Mouse (Mus musculus) gastrocnemius, postnatal 36 days (tissue): ENCODE results near the gene Teddm1b. TPM values are rescaled to one million over a fixed set of nuclear protein-coding genes. Genes with fewer than 3 reads are reported as not detected.
"Not testable (repeated sequence)": the region's sequence is repeated elsewhere in the genome, so short reads cannot be mapped to it uniquely, and the experiment has no call there.

Experiments used
- DNase-seq, 2 experiments: peaks; one replicate each; pipeline ENCODE4 v3.0.0; 2022
- intact Hi-C: fragments of 180-260 bp; cut with DNase I; formaldehyde crosslinking; loops from one replicate; pipeline ENCODE4 v1.15.1; 2025
- long read RNA-seq, 2 experiments: library from polyadenylated mRNA; stranded (forward); transcript quantifications; one replicate each; pipeline ENCODE4 v2.0.0; 2021
- total RNA-seq, 2 experiments: library from RNA; stranded (reverse); gene quantifications; 2 replicates each; pipeline ENCODE4 v1.2.3; 2021

Gene Teddm1b
- not detected for total RNA-seq
- long read RNA-seq, experiment 1, result 0 reads
- long read RNA-seq, experiment 2, result 0 reads

GRCm38 (mm10) chr1:153874045-153874444 is at the start of gene Teddm1b:
TSS of gene Teddm1b (plus strand) at chr1:153874345.
- no peak for DNase-seq
- intact Hi-C loops, result no loop called here

GRCm38 (mm10) chr1:153830746-153831145 is 43.4 kb upstream of the Teddm1b start:
- intact Hi-C loops, result no loop called here
- no peak for DNase-seq

- no peak for DNase-seq
- intact Hi-C loops, result no loop called here
Measured at GRCm38 (mm10) chr1:153836036-153836435, 38.1 kb upstream of the Teddm1b start.

- intact Hi-C loops, result no loop called here
- DNase-seq, result no peak
Measured at GRCm38 (mm10) chr1:153842121-153842740, 31.9 kb upstream of the Teddm1b start.

- DNase-seq, result no peak
- intact Hi-C loops, result no loop called here
Measured at GRCm38 (mm10) chr1:153844042-153844441, 30.1 kb upstream of the Teddm1b start, which contains the start of gene Rgsl1. TSS of gene Rgsl1 (minus strand) at chr1:153844142.

GRCm38 (mm10) chr1:153846420-153846819 is 27.7 kb upstream of the Teddm1b start:
- intact Hi-C loops, result no loop called here
- DNase-seq, result no peak

- no peak for DNase-seq
- intact Hi-C loops, result no loop called here
Measured at GRCm38 (mm10) chr1:153846867-153847266, 27.3 kb upstream of the Teddm1b start.

- intact Hi-C loops, DNase-seq: not testable (repeated sequence)
Measured at GRCm38 (mm10) chr1:153852696-153853095, 21.4 kb upstream of the Teddm1b start.

GRCm38 (mm10) chr1:153855946-153856345 is 18.2 kb upstream of the Teddm1b start:
- intact Hi-C loops, result no loop called here
- DNase-seq, result no peak

- DNase-seq, intact Hi-C loops: not testable (repeated sequence)
Measured at GRCm38 (mm10) chr1:153880391-153880790, 6.2 kb downstream of the Teddm1b start.

- intact Hi-C loops, result no loop called here
- DNase-seq, result no peak
Measured at GRCm38 (mm10) chr1:153886024-153886633, 12.0 kb downstream of the Teddm1b start.

GRCm38 (mm10) chr1:153890121-153890520 is 16.0 kb downstream of the Teddm1b start:
- no peak for DNase-seq
- intact Hi-C loops, result no loop called here

- no peak for DNase-seq
- intact Hi-C loops, result no loop called here
Measured at GRCm38 (mm10) chr1:153891442-153891841, 17.3 kb downstream of the Teddm1b start, which contains the start of gene Teddm1a. TSS of gene Teddm1a (plus strand) at chr1:153891742.

- intact Hi-C loops, result loop anchor here (1.0 kb wide), 2 partner anchors 225 to 289 kb away; no protein-coding TSS in a partner anchor
- DNase-seq, result no peak
Measured at GRCm38 (mm10) chr1:153893746-153894145, 19.6 kb downstream of the Teddm1b start.

- intact Hi-C loops, result loop anchor here (1.0 kb wide), 1 partner anchor 288 kb away; no protein-coding TSS in a partner anchor
- DNase-seq, result no peak
Measured at GRCm38 (mm10) chr1:153894201-153894893, 20.2 kb downstream of the Teddm1b start.

- DNase-seq, result peak; percentile 42 to 45
- intact Hi-C loops, result loop anchor here (1.0 kb wide), 1 partner anchor 287 kb away; no protein-coding TSS in a partner anchor
Measured at GRCm38 (mm10) chr1:153894979-153895378, 20.8 kb downstream of the Teddm1b start.

GRCm38 (mm10) chr1:153897196-153897595 is 23.1 kb downstream of the Teddm1b start:
- intact Hi-C loops, result loop anchor here (2.0 kb wide), 1 partner anchor 136 kb away; no protein-coding TSS in a partner anchor
- DNase-seq, result no peak

- intact Hi-C loops, result no loop called here
- no peak for DNase-seq
Measured at GRCm38 (mm10) chr1:153898989-153899730, 25.0 kb downstream of the Teddm1b start.

GRCm38 (mm10) chr1:153899731-153900380 is 25.7 kb downstream of the Teddm1b start, which contains the start of the genes Glul and Teddm2:
TSS of gene Glul (plus strand) at chr1:153899944.
TSS of gene Teddm2 (minus strand) at chr1:153900228.
- intact Hi-C loops, result no loop called here
- peak; percentile 93 to 97 for DNase-seq

- intact Hi-C loops, result no loop called here
Measured at GRCm38 (mm10) chr1:153900381-153900780, 26.2 kb downstream of the Teddm1b start.

More at GRCm38 (mm10) chr1:153900381-153900780, 26.2 kb downstream of the Teddm1b start:
- no peak for DNase-seq
